Mouse (Mus musculus) liver, embryonic 12.5 days (tissue): ENCODE measurements around the gene Gm42372. TPM values are rescaled to one million over a fixed set of nuclear protein-coding genes. Genes with fewer than 3 reads are reported as not detected.
A peak's percentile ranks its signal among the peaks of the same experiment; 100 is the strongest.

Experiments used
- ATAC-seq: fragments of 200-750 bp; cut with Nextera tagmentation; 2 replicates; pipeline ENCODE4 v1.8.0; 2017; ENCODE audit warnings: moderate number of reproducible peaks, mild to moderate bottlenecking, moderate library complexity
- H3K27ac ChIP-seq: fragments of 300-500 bp; sonication (generic); 2 replicates; pipeline ENCODE4 v1.5.1; 2016; ENCODE audit warnings: mild to moderate bottlenecking
- H3K27me3 ChIP-seq: fragments of 300-500 bp; sonication (generic); replicated peaks from 2 replicates; pipeline ENCODE4 v1.6.1; 2016; ENCODE audit warnings: mild to moderate bottlenecking, moderate library complexity
- H3K36me3 ChIP-seq: fragments of 300-500 bp; sonication (generic); 2 replicates; pipeline ENCODE4 v1.6.1; 2016; ENCODE audit warnings: mild to moderate bottlenecking, moderate library complexity
- H3K4me1 ChIP-seq: fragments of 300-500 bp; sonication (generic); 2 replicates; pipeline ENCODE4 v1.6.1; 2016
- H3K4me2 ChIP-seq: fragments of 300-500 bp; sonication (generic); 2 replicates; pipeline ENCODE4 v1.6.1; 2016; ENCODE audit warnings: mild to moderate bottlenecking, moderate library complexity
- H3K4me3 ChIP-seq: fragments of 300-500 bp; sonication (generic); 2 replicates; pipeline ENCODE4 v1.5.1; 2016; ENCODE audit warnings: mild to moderate bottlenecking, moderate library complexity
- H3K9ac ChIP-seq: fragments of 300-500 bp; sonication (generic); 2 replicates; pipeline ENCODE4 v1.6.1; 2016; ENCODE audit warnings: mild to moderate bottlenecking, moderate library complexity
- H3K9me3 ChIP-seq: fragments of 300-500 bp; sonication (generic); replicated peaks from 2 replicates; pipeline ENCODE4 v1.6.1; 2016; ENCODE audit warnings: mild to moderate bottlenecking, moderate library complexity
- WGBS: fragments of 180-500 bp; shearing (Covaris S2); methylation state at CpG from one replicate; pipeline ENCODE4 v1.1.7; 2016; ENCODE audit not compliant: insufficient replicate concordance; 5-methylcytosine and 5-hydroxymethylcytosine counted together
- polyA plus RNA-seq: library from polyadenylated mRNA; unstranded; fragments of >200 nt; fragmentation: Nextera tagmentation; extraction: Ambion mirVana; gene quantifications from 2 replicates; pipeline ENCODE4 v1.2.1, GENCODE M21; 2016

Gm42372 gene
- polyA plus RNA-seq, 1 experiment from 2014 or later: 0.07 TPM

DNA sequence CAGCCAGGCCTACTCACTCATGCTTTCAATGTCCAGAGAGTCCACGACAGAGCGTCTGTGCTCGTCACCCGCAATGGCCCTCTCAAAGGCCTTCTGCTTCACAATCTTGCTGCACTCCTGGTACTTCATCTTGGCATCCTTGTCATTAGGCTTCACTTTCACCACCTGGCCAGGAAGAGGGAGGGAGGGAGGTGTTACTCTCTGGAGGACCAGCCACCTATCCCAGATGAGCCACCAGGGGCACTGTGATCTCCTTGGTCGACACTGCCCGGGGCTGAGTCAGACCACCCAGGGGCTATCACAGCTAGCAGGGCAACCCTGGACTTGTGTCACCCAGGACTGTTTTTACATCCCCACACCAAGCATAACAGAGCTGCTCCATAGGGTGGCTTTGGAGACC is 32.5 kb downstream of the Gm42372 start:
- Histone ChIP-seq H3K36me3 (peaks cover 96% of the 10 kb centered on the region), H3K4me1 (peaks cover 22% of the 10 kb centered on the region), H3K9me3 (no peaks in the 10 kb centered on the region), H3K4me3 (no peak overlapping the region), H3K9ac (no peak overlapping the region), H3K27me3 (no peaks in the 10 kb centered on the region), H3K27ac (no peak overlapping the region), H3K4me2 (no peak overlapping the region)
- 81% methylated on average over 6 of the region's 6 CpGs for WGBS
- no peak for ATAC-seq

DNA sequence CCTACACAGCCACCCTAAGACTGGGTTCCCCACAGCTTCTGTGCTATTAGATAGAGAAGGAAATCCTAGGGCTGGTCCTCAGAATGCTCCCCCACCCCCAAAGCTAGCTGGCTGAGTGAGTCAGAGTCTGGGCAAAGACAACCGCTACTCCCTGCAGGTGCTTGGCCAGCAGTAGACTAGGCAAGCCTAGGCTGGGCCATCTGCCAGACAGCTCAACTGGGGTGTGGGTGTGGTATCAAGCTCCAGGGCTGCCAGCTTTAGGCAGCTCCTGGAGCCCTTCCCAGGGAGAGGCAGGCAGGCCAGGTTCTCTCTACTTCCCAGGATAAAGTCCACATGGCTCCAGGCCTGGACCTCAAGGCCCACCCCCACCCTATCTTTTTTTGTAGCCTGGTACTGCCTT is 34.1 kb downstream of the Gm42372 start:
- peak; percentile 40; the same call in 1 of the 2 replicates for ATAC-seq
- H3K4me3 ChIP-seq: no peak overlapping the region
- H3K4me2 ChIP-seq: no peak overlapping the region
- peaks cover 96% of the 10 kb centered on the region for H3K36me3 ChIP-seq
- WGBS: 81% methylated on average over 1 of the region's 1 CpGs
- no peak overlapping the region for H3K27ac ChIP-seq
- peaks cover 39% of the 10 kb centered on the region for H3K4me1 ChIP-seq
- H3K9me3 ChIP-seq: no peaks in the 10 kb centered on the region
- H3K27me3 ChIP-seq: no peaks in the 10 kb centered on the region
- H3K9ac ChIP-seq: no peak overlapping the region

DNA sequence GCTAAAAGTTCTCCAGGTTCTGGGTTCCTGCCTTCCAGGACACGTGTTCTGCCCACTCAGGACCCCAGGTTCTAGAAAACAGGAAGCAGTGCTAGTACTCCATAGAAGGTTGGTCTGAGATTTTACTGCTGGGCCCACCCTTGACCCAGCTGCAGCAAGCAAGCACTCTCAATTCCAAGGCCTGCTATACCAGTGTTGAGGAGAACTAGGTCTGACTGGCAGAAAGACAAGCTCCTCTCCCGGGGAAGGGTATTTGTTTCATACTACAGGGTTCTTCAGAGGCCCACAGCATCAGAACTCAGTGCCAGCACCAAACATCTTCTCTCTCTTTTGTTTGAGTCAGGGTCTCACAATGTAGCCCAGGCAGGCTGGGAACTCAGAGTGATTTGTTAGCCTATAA is 35.0 kb downstream of the Gm42372 start:
- Histone ChIP-seq H3K4me1 (peaks cover 41% of the 10 kb centered on the region), H3K4me2 (no peak overlapping the region), H3K36me3 (peaks cover 96% of the 10 kb centered on the region), H3K4me3 (no peak overlapping the region), H3K9ac (no peak overlapping the region), H3K9me3 (no peaks in the 10 kb centered on the region), H3K27me3 (no peaks in the 10 kb centered on the region), H3K27ac (no peak overlapping the region)
- WGBS: 62% methylated on average over 2 of the region's 2 CpGs
- no peak for ATAC-seq

DNA sequence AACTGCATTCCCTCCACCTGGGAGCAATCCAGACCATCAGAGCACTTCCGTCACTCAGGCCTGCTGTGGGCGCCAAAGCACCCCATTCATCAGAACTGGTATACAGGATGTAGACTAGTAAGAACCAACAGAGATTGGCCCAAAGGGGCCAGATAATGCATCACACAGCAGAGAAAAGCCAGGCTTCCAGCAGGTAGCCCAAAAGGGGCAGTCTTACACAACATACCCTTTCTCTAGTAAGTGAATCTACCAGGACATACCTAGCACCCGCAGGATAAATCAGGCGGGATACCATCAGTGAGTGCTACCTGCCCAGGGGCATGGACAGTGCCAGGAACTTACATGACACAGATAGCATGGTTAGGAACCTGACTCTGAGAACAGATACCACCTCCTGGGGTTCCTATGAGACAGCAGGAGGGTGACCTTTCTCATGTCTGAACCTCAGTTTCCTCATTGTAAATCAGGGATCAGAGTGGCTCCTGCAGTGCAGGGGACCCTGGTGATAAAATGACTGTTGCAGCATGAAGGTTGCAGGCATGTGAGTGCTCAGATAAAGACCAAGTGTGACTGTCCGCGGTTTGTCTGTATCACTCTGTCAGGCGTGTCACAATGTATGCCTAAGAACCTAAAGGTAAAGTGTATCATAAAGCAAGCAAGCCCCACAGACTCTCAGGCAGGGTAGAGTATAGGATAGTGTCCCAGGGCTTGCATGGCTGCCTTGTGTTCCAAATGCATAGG is 36.7 kb downstream of the Gm42372 start:
- no peaks in the 10 kb centered on the region for H3K27me3 ChIP-seq
- no peak overlapping the region for H3K9ac ChIP-seq
- H3K4me3 ChIP-seq: no peak overlapping the region
- H3K4me1 ChIP-seq: peaks cover 58% of the 10 kb centered on the region
- H3K4me2 ChIP-seq: no peak overlapping the region
- H3K27ac ChIP-seq: no peak overlapping the region
- no peaks in the 10 kb centered on the region for H3K9me3 ChIP-seq
- WGBS: 67% methylated on average over 7 of the region's 7 CpGs
- ATAC-seq: no peak
- H3K36me3 ChIP-seq: peaks cover 96% of the 10 kb centered on the region

DNA sequence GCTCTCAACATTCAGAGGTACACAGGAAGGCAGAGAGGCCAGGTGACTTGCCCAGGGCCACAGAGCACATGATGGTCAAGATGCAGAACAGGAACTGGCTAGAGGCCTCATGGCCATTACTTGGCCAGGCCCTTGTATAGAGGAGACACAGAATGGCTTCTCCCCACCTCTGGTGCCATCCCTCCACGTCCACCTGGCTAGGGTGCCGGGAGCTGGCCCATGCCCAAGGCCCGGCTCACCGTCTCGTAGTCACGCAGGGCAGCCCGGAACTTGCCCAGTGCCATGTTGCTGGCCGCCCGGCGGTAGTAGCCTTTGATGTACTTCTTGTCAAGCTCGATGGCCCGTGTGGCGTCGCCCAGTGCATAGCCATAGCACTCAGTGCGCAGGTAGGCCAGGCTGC is 39.3 kb downstream of the Gm42372 start:
- Histone ChIP-seq H3K9ac (no peak overlapping the region), H3K27ac (no peak overlapping the region), H3K27me3 (no peaks in the 10 kb centered on the region), H3K9me3 (no peaks in the 10 kb centered on the region), H3K4me3 (no peak overlapping the region), H3K36me3 (peaks cover 83% of the 10 kb centered on the region), H3K4me2 (no peak overlapping the region), H3K4me1 (peaks cover 79% of the 10 kb centered on the region)
- ATAC-seq: no peak
- 92% methylated on average over 15 of the region's 15 CpGs for WGBS

DNA sequence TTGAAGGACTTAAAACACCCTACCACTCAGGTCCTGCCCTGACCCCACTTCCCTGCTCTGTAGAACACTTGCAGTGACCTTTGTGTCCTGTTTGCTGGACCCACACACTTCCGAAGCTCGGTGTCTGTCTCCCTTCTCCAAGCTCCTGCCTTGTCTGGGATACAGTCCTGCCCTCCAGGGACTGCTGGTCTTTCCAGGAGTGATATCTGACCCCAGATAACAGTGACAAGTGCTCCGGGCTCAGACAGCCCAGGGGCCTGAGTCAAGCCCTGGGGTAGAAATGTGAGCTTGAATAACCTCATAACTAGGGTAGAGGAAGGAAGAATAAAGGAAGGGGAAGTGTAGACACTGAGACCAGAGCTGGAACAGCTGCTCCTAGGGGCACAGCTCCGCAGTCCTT is 40.8 kb downstream of the Gm42372 start:
- WGBS: 59% methylated on average over 4 of the region's 4 CpGs
- Histone ChIP-seq H3K36me3 (peaks cover 71% of the 10 kb centered on the region), H3K4me3 (no peak overlapping the region), H3K4me1 (peaks cover 77% of the 10 kb centered on the region), H3K4me2 (peak overlapping the region; percentile 18), H3K9me3 (no peaks in the 10 kb centered on the region), H3K9ac (peak overlapping the region; percentile 1; the same call in 1 of the 2 replicates), H3K27me3 (no peaks in the 10 kb centered on the region), H3K27ac (peak overlapping the region; percentile 55)
- no peak for ATAC-seq

DNA sequence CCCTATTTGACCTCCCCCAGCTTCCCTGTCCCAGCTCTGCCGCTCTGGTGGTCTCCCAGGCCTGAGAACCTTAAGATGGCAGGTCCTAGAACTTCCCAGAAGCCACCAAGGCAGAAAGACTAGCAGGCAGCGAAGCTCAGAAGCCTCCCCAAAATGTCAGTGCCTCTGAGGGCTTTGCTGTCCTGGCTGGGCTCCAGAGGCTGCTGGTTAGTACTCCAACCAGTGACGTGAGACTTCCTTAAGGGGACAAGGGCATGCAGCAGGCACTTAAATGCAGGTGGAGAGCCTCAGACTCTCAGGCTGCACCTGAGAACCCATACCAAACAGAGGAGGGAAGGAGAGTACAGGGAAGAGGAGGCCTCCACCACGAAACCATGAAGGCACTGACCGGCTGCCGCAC is 41.3 kb downstream of the Gm42372 start:
- no peaks in the 10 kb centered on the region for H3K27me3 ChIP-seq
- no peaks in the 10 kb centered on the region for H3K9me3 ChIP-seq
- WGBS: 84% methylated on average over 6 of the region's 6 CpGs
- no peak for ATAC-seq
- H3K4me2 ChIP-seq: peak overlapping the region; percentile 33
- H3K4me1 ChIP-seq: peaks cover 81% of the 10 kb centered on the region
- H3K36me3 ChIP-seq: peaks cover 67% of the 10 kb centered on the region
- H3K4me3 ChIP-seq: no peak overlapping the region
- peak overlapping the region; percentile 55 for H3K27ac ChIP-seq
- H3K9ac ChIP-seq: peak overlapping the region; percentile 1; the same call in 1 of the 2 replicates

DNA sequence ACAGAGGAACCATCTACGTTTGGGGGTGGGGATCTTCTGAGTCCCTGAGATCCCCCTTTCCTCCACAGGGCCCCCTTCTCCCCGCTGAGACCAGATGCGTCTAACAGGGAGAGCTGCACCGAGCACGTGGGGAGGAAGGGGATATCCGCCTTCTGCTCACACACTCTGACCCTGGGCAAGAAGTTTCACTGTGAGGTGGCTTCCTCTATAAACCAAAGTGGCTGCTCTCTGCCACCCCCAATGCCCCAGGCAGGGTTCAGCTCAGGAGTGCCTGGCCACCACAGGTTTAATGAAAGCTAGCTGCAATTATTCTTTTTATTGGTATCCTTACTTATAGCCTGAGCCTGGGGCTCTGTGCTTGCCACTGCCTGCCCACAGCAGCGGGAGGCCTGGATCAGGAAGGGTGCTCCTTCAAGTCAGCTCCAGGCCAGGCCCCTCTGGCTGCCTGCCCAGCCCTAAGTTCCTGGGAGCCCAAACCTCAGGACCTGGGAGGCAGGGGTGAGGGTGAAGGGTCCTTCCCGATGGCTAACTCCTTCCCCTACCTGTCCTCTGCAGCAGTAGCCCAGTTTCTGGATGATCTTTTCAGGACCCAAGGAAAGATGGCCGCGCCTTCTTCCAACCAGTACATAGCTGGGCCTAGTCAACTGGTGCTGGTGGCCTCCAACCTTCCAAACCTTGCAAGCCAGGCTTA is 42.1 kb downstream of the Gm42372 start:
- peaks cover 74% of the 10 kb centered on the region for H3K4me1 ChIP-seq
- 57% methylated on average over 10 of the region's 10 CpGs for WGBS
- H3K9ac ChIP-seq: peak overlapping the region; percentile 18
- H3K4me2 ChIP-seq: peak overlapping the region; percentile 89
- H3K36me3 ChIP-seq: peaks cover 58% of the 10 kb centered on the region
- no peaks in the 10 kb centered on the region for H3K27me3 ChIP-seq
- peak overlapping the region; percentile 83 for H3K27ac ChIP-seq
- ATAC-seq: no peak
- H3K9me3 ChIP-seq: no peaks in the 10 kb centered on the region
- H3K4me3 ChIP-seq: peak overlapping the region; percentile 89; the same call in 1 of the 2 replicates

DNA sequence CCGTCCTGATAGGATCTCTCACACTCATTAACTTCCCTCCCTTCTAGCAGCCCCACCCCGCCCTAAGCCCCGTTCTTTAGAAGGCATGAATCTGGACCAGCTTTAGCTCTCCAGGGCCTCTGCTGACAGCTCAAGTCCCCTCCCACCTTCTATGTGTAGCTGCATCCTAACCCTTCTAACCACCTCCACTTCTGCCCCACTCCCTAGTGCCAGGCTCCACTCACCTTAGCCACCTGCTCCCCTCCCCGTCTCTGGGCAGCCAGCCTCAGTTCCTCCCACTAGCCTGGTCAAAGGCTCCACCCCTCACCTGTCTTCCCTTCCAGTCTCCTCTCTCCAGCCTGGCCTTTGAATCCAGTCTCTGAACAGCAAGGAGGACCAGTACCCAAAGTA is 42.6 kb downstream of the Gm42372 start:
- Histone ChIP-seq H3K36me3 (peaks cover 53% of the 10 kb centered on the region), H3K27me3 (no peaks in the 10 kb centered on the region), H3K4me3 (peak overlapping the region; percentile 89), H3K27ac (peak overlapping the region; percentile 83; the same call in 1 of the 2 replicates), H3K9me3 (no peaks in the 10 kb centered on the region), H3K4me2 (peak overlapping the region; percentile 89), H3K9ac (peak overlapping the region; percentile 18), H3K4me1 (peaks cover 68% of the 10 kb centered on the region)
- WGBS: 28% methylated on average over 4 of the region's 4 CpGs
- ATAC-seq: no peak

DNA sequence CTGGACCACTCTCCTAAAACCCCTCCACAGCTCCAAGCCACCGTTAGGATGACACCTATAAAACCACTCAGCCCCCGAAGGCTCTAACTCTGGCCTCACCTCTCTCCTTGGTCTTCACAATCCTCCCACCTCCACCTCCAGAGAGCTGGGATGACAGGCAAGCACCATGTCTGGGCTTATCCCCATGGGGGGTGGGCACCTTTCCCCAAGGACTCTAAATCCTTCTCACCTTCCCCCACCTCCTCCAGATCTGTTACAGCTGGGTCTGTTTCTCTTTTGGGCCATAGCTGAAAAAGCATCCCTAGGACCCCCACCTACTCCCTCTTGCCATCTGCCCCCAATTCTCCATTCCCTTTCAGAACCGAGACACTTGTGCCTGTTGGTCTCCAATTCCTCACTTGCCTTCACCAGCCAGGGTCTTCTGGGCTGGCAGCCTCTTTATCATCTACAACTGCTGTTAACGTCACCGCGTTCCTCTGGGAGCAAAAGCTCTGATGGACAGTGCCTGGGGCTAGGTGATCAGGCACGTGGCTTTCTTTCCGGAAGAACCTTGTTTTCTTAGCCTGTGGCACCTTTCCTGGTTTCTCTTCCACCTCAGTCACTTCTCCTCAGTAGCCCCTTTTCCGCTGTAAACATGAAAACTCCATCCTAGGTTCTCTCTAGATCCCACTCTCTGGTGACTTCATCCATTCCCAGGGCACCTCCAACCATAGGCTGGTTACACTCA is 43.2 kb downstream of the Gm42372 start:
- Histone ChIP-seq H3K36me3 (peaks cover 48% of the 10 kb centered on the region), H3K4me3 (peak overlapping the region; percentile 89), H3K4me2 (peak overlapping the region; percentile 89), H3K9ac (peak overlapping the region; percentile 94), H3K27me3 (no peaks in the 10 kb centered on the region), H3K9me3 (no peaks in the 10 kb centered on the region), H3K27ac (peak overlapping the region; percentile 83; the same call in 1 of the 2 replicates), H3K4me1 (peaks cover 63% of the 10 kb centered on the region)
- no peak for ATAC-seq
- 48% methylated on average over 9 of the region's 9 CpGs for WGBS

DNA sequence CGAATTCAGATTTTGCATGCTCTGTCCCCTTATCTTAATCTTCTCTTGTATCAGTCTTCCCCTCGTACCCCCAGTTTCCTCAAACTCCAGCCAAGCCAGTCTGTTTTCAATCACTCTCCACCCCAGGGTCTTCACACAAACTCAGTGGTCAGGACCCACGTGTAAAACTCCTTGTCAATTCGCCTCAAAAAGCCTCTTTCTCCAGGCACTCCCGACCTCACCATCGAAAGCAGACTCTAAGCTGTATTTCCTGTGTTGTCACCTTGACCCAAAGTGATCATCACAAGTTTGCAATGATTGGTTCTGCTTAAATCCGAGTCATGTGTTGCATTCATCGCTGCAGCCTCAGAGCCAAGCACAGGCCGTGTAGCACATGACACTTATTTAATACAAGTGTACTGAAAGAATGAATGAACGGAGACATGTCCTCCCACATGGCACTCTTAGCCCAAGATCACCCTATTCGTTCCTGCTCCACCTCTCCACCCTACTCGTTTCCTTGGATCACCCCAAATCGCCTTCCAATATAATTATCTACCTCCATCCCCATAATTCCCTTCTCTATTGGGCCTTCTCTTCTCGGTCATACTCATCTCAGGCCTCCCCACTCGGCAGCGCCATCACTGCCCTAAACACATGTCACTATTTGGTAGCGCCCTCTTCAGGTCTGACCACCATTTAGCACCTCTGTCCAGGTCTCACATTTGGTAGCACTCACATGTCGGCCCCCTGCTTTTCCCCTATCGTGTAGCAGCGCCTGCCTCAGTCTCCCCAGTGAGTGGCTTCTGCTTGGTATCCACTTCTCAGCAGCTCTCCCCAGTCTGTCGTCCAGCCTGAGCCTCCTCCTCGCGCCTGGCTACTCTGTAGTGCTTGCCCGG is 44.1 kb downstream of the Gm42372 start:
- peak; percentile 74 for ATAC-seq
- Histone ChIP-seq H3K4me2 (peak overlapping the region; percentile 89), H3K36me3 (peaks cover 48% of the 10 kb centered on the region), H3K27me3 (no peaks in the 10 kb centered on the region), H3K4me1 (peaks cover 54% of the 10 kb centered on the region), H3K9ac (peak overlapping the region; percentile 94), H3K4me3 (peak overlapping the region; percentile 89), H3K9me3 (no peaks in the 10 kb centered on the region), H3K27ac (peak overlapping the region; percentile 83)
- WGBS: 2% methylated on average over 24 of the region's 24 CpGs
